Mouse (Mus musculus) embryonic stem cell, embryonic (primary cell): ENCODE measurements around the gene Tnfrsf19.

Source experiments
- CTCF ChIA-PET, 4 experiments: fragments of 300-600 bp in 2 of 4; fragments of 350-600 bp in 2 of 4; sonication (Branson Sonifier 250); formaldehyde crosslinking; loops; one replicate each; lab custom pipeline; 2022; ENCODE audit warnings: inconsistent platforms in 2 of 4; lab: Charles Lee
- POLR2A ChIA-PET, 4 experiments: fragments of 300-600 bp in 2 of 4; fragments of 350-600 bp in 2 of 4; sonication (Branson Sonifier 250); formaldehyde crosslinking; loops; one replicate each; lab custom pipeline; 2022; ENCODE audit warnings: antibody characterized with exemption in 4 of 4, inconsistent platforms in 1 of 4; lab: Charles Lee

Tnfrsf19 gene

GRCm38 (mm10) chr14:60988228-60988627 lies 58.1 kb downstream of the Tnfrsf19 start:
- POLR2A ChIA-PET, result interaction anchor here in 2 of 4 experiments (1.0 to 2.9 kb wide), 5 partner anchors 12 to 58 kb away, joined by 3 to 10 read pairs (median 4); partner anchors contain the start of gene Tnfrsf19 (in 1 of the 2)
- CTCF ChIA-PET, result no interaction called here

- POLR2A ChIA-PET, result interaction anchor here in 2 of 4 experiments (1.0 to 2.9 kb wide), 6 partner anchors 9 to 59 kb away, joined by 3 to 10 read pairs (median 4); partner anchors contain the start of gene Tnfrsf19 (in 1 of the 2)
- CTCF ChIA-PET, result interaction anchor here in 1 of 4 experiments (1.0 kb wide), 1 partner anchor 12 kb away, joined by 3 read pairs; no protein-coding TSS in a partner anchor
These were observed 59.4 kb downstream of the Tnfrsf19 start for GRCm38 (mm10) chr14:60986926-60987325.

GRCm38 (mm10) chr14:60985077-60985476 lies 61.2 kb downstream of the Tnfrsf19 start:
- POLR2A ChIA-PET, result interaction anchor here in 3 of 4 experiments (0.5 to 6.6 kb wide), 14 partner anchors 9 to 898 kb away, joined by 3 to 112 read pairs (median 3); partner anchors contain the start of gene Tnfrsf19 (in 1 of the 3)
- CTCF ChIA-PET, result interaction anchor here in 2 of 4 experiments (0.5 kb wide), 2 partner anchors 12 to 93 kb away, joined by 4 read pairs; no protein-coding TSS in a partner anchor

GRCm38 (mm10) chr14:60984266-60984665 lies 62.0 kb downstream of the Tnfrsf19 start:
- ChIA-PET POLR2A (interaction anchor here in 3 of 4 experiments (0.6 to 6.6 kb wide), 14 partner anchors 8 to 148 kb away, joined by 3 to 112 read pairs (median 4); partner anchors contain the start of gene Tnfrsf19 (in 1 of the 3)), CTCF (interaction anchor here in 1 of 4 experiments (0.5 kb wide), 1 partner anchor 293 kb away, joined by 3 read pairs; no protein-coding TSS in a partner anchor)

GRCm38 (mm10) chr14:60982126-60982525 lies 64.2 kb downstream of the Tnfrsf19 start:
- CTCF ChIA-PET, result interaction anchor here in 3 of 4 experiments (0.6 to 1.1 kb wide), 4 partner anchors 142 to 621 kb away, joined by 3 read pairs; no protein-coding TSS in a partner anchor

GRCm38 (mm10) chr14:60980244-60980887 lies 65.9 kb downstream of the Tnfrsf19 start:
- ChIA-PET CTCF (no interaction called here), POLR2A (interaction anchor here in 3 of 4 experiments (0.9 to 6.6 kb wide), 9 partner anchors 11 to 144 kb away, joined by 3 to 112 read pairs (median 7); partner anchors contain the start of gene Tnfrsf19 (in 2 of the 3))

More at GRCm38 (mm10) chr14:60982126-60982525, 64.2 kb downstream of the Tnfrsf19 start:
- POLR2A ChIA-PET, result interaction anchor here (0.6 to 6.6 kb wide), 88 partner anchors 9 to 717 kb away, joined by 3 to 112 read pairs (median 4); partner anchors contain the start of genes Tnfrsf19 (in 3 of the 4), Ebpl (in 1 of the 4), Mtmr6 (in 1 of the 4) and Spata13 (in 1 of the 4)

- ChIA-PET POLR2A (interaction anchor here in 2 of 4 experiments (1.1 to 1.9 kb wide), 3 partner anchors 12 to 465 kb away, joined by 3 to 8 read pairs (median 3); no protein-coding TSS in a partner anchor), CTCF (no interaction called here)
These were observed 68.2 kb downstream of the Tnfrsf19 start for GRCm38 (mm10) chr14:60978129-60978528.

GRCm38 (mm10) chr14:60976231-60976630 lies 70.1 kb downstream of the Tnfrsf19 start:
- POLR2A ChIA-PET, result interaction anchor here in 3 of 4 experiments (0.9 to 1.7 kb wide), 5 partner anchors 8 to 85 kb away, joined by 3 to 4 read pairs (median 3); no protein-coding TSS in a partner anchor
- CTCF ChIA-PET, result no interaction called here

GRCm38 (mm10) chr14:60975736-60976135 lies 70.6 kb downstream of the Tnfrsf19 start:
- ChIA-PET CTCF (no interaction called here), POLR2A (interaction anchor here in 3 of 4 experiments (0.9 to 1.7 kb wide), 6 partner anchors 9 to 86 kb away, joined by 3 to 6 read pairs (median 4); no protein-coding TSS in a partner anchor)

- CTCF ChIA-PET, result interaction anchor here in 1 of 4 experiments (1.1 kb wide), 1 partner anchor 77 kb away, joined by 3 read pairs; no protein-coding TSS in a partner anchor
- POLR2A ChIA-PET, result interaction anchor here in 2 of 4 experiments (0.6 to 4.4 kb wide), 4 partner anchors 11 to 407 kb away, joined by 3 to 17 read pairs (median 8); partner anchors contain the start of gene Tnfrsf19 (in 1 of the 2)
These were observed 75.3 kb downstream of the Tnfrsf19 start for GRCm38 (mm10) chr14:60970961-60971360.

GRCm38 (mm10) chr14:60966061-60966460 lies 80.2 kb downstream of the Tnfrsf19 start:
- POLR2A ChIA-PET, result interaction anchor here in 3 of 4 experiments (0.6 to 1.6 kb wide), 6 partner anchors 16 to 185 kb away, joined by 3 to 5 read pairs (median 4); partner anchors contain the start of gene Tnfrsf19 (in 1 of the 3)
- CTCF ChIA-PET, result interaction anchor here in 1 of 4 experiments (0.5 kb wide), 1 partner anchor 33 kb away, joined by 3 read pairs; no protein-coding TSS in a partner anchor

- POLR2A ChIA-PET, result interaction anchor here in 3 of 4 experiments (1.2 to 1.5 kb wide), 4 partner anchors 16 to 41 kb away, joined by 3 to 7 read pairs (median 4); no protein-coding TSS in a partner anchor
- CTCF ChIA-PET, result no interaction called here
These were observed 82.1 kb downstream of the Tnfrsf19 start for GRCm38 (mm10) chr14:60964016-60964810.

GRCm38 (mm10) chr14:60957611-60958157 lies 88.6 kb downstream of the Tnfrsf19 start:
- ChIA-PET POLR2A (no interaction called here), CTCF (no interaction called here)

- ChIA-PET CTCF (no interaction called here), POLR2A (no interaction called here)
These were observed 108.7 kb downstream of the Tnfrsf19 start for GRCm38 (mm10) chr14:60937481-60938039.

GRCm38 (mm10) chr14:60935705-60936104 lies 110.6 kb downstream of the Tnfrsf19 start:
- ChIA-PET POLR2A (no interaction called here), CTCF (no interaction called here)

GRCm38 (mm10) chr14:60926011-60926410 lies 120.3 kb downstream of the Tnfrsf19 start:
- CTCF ChIA-PET, result no interaction called here
- POLR2A ChIA-PET, result interaction anchor here in 2 of 4 experiments (0.6 to 1.0 kb wide), 3 partner anchors 56 to 245 kb away, joined by 3 to 4 read pairs (median 3); partner anchors contain the start of gene Tnfrsf19 (in 1 of the 2)

GRCm38 (mm10) chr14:60916661-60917060 lies 129.6 kb downstream of the Tnfrsf19 start:
- ChIA-PET POLR2A (no interaction called here), CTCF (interaction anchor here in 1 of 4 experiments (0.7 kb wide), 1 partner anchor 414 kb away, joined by 3 read pairs; no protein-coding TSS in a partner anchor)
